Mouse (Mus musculus) 3134 (cell line): ENCODE results near the gene Ptpro.

Experiments
- DNase-seq: peaks from one replicate; pipeline ENCODE4 v3.0.0-alpha.2; 2011; ENCODE audit warnings: low spot score; ENCODE audit not compliant: insufficient read length; ENCODE audit errors: extremely low read depth

Gene Ptpro

GRCm38 (mm10) chr6:137252194-137252886 is at the start of gene Ptpro:
Ptpro (plus strand) TSS chr6:137252319.
- DNase-seq: peak; percentile 19

GRCm38 (mm10) chr6:137202661-137203060 is 49.5 kb upstream of the Ptpro start:
- DNase-seq: no peak

- no peak for DNase-seq
Measured at GRCm38 (mm10) chr6:137205662-137206400, 46.3 kb upstream of the Ptpro start.

- DNase-seq: no peak
Measured at GRCm38 (mm10) chr6:137207126-137207525, 45.0 kb upstream of the Ptpro start.

GRCm38 (mm10) chr6:137209992-137210391 is 42.1 kb upstream of the Ptpro start:
- peak; percentile 56 for DNase-seq

- no peak for DNase-seq
Measured at GRCm38 (mm10) chr6:137210991-137211390, 41.1 kb upstream of the Ptpro start.

GRCm38 (mm10) chr6:137211441-137211840 is 40.7 kb upstream of the Ptpro start:
- no peak for DNase-seq

- DNase-seq: no peak
Measured at GRCm38 (mm10) chr6:137217841-137218463, 34.2 kb upstream of the Ptpro start.

GRCm38 (mm10) chr6:137252887-137253242 is 746 bp downstream of the Ptpro start:
- DNase-seq: no peak

- DNase-seq: no peak
Measured at GRCm38 (mm10) chr6:137253415-137253814, 1.3 kb downstream of the Ptpro start.

GRCm38 (mm10) chr6:137261033-137261432 is 8.9 kb downstream of the Ptpro start:
- DNase-seq: no peak

GRCm38 (mm10) chr6:137262087-137262486 is 10.0 kb downstream of the Ptpro start:
- DNase-seq: no peak

- DNase-seq: no peak
Measured at GRCm38 (mm10) chr6:137268019-137268418, 15.9 kb downstream of the Ptpro start.

- no peak for DNase-seq
Measured at GRCm38 (mm10) chr6:137268592-137268991, 16.5 kb downstream of the Ptpro start.

- DNase-seq: no peak
Measured at GRCm38 (mm10) chr6:137272513-137272912, 20.4 kb downstream of the Ptpro start.

- DNase-seq: no peak
Measured at GRCm38 (mm10) chr6:137277587-137277994, 25.5 kb downstream of the Ptpro start.

- DNase-seq: no peak
Measured at GRCm38 (mm10) chr6:137279576-137279975, 27.5 kb downstream of the Ptpro start.

- DNase-seq: no peak
Measured at GRCm38 (mm10) chr6:137281541-137282049, 29.5 kb downstream of the Ptpro start.

GRCm38 (mm10) chr6:137282050-137282449 is 29.9 kb downstream of the Ptpro start:
- DNase-seq: no peak

GRCm38 (mm10) chr6:137286376-137286775 is 34.3 kb downstream of the Ptpro start:
- DNase-seq: no peak

- no peak for DNase-seq
Measured at GRCm38 (mm10) chr6:137287788-137288187, 35.7 kb downstream of the Ptpro start.

- DNase-seq: no peak
Measured at GRCm38 (mm10) chr6:137288264-137288663, 36.1 kb downstream of the Ptpro start.
